Mouse (Mus musculus) liver, adult 2 months (tissue): ENCODE data around the gene Gpr84. TPM values are rescaled to one million over a fixed set of nuclear protein-coding genes. Genes with fewer than 3 reads are reported as not detected.

Experiments
- DNase-seq: peaks from one replicate; pipeline ENCODE4 v3.0.0-alpha.2; 2011; ENCODE audit warnings: low read depth, low spot score; ENCODE audit errors: extremely low read depth
- H3K27ac ChIP-seq: fragments of 200-500 bp; replicated peaks from 2 replicates; pipeline ENCODE4 v1.5.1; 2012; ENCODE audit warnings: low read depth, mild to moderate bottlenecking, control low read depth, inconsistent platforms, low read length; ENCODE audit not compliant: insufficient read depth
- H3K27me3 ChIP-seq: fragments of 200-500 bp; 2 replicates; pipeline ENCODE4 v1.6.1; 2012; ENCODE audit warnings: mild to moderate bottlenecking, moderate library complexity, low read length, inconsistent platforms; ENCODE audit not compliant: control insufficient read depth, insufficient read depth
- H3K36me3 ChIP-seq: fragments of 200-500 bp; 2 replicates; pipeline ENCODE4 v1.6.1; 2012; ENCODE audit warnings: low read length, inconsistent platforms; ENCODE audit not compliant: control insufficient read depth, insufficient read depth
- H3K4me1 ChIP-seq: fragments of 200-500 bp; 2 replicates; pipeline ENCODE4 v1.6.1; 2011; ENCODE audit warnings: low read length; ENCODE audit not compliant: control insufficient read depth, insufficient read depth
- H3K4me3 ChIP-seq: fragments of 200-500 bp; 2 replicates; pipeline ENCODE4 v1.5.1; 2011; ENCODE audit warnings: low read depth, mild to moderate bottlenecking, control low read depth, low read length, moderate library complexity; ENCODE audit not compliant: insufficient read depth
- H3K79me2 ChIP-seq: fragments of 200-500 bp; 2 replicates; pipeline ENCODE4 v1.6.1; 2012; ENCODE audit warnings: inconsistent platforms, mild to moderate bottlenecking, low read length, moderate library complexity; ENCODE audit not compliant: control insufficient read depth, insufficient read depth
- H3K9ac ChIP-seq: fragments of 200-500 bp; 2 replicates; pipeline ENCODE4 v1.6.1; 2012; ENCODE audit warnings: low read depth, mild to moderate bottlenecking, control low read depth, inconsistent platforms, low read length
- CTCF ChIP-seq: fragments of 200-500 bp; IDR thresholded peaks from 2 replicates; pipeline ENCODE4 v1.5.1; 2011; ENCODE audit warnings: low read depth, low read length, control low read depth
- POLR2A ChIP-seq: fragments of 200-500 bp; IDR thresholded peaks from 2 replicates; pipeline ENCODE4 v1.6.1; 2011; ENCODE audit warnings: low read length, control low read depth; ENCODE audit not compliant: insufficient read depth; ENCODE audit errors: extremely low read depth
- WGBS: fragments of 180-500 bp; shearing (Covaris S2); methylation state at CpG from one replicate; pipeline ENCODE4 v1.1.7; 2018; 5-methylcytosine and 5-hydroxymethylcytosine counted together
- polyA plus RNA-seq: library from polyadenylated mRNA; depleted of rRNA; stranded (reverse); fragments of >200 nt; gene quantifications from 2 replicates; pipeline ENCODE4 v1.2.3, GENCODE M21; 2012
- total RNA-seq: library from RNA; depleted of rRNA; stranded (reverse); fragments of >200 nt; gene quantifications from 2 replicates; pipeline ENCODE4 v1.2.3, GENCODE M21; 2014

The Gpr84 gene
- total and polyA plus RNA-seq, 2 experiments: 0.09 to 0.12 TPM

DNA sequence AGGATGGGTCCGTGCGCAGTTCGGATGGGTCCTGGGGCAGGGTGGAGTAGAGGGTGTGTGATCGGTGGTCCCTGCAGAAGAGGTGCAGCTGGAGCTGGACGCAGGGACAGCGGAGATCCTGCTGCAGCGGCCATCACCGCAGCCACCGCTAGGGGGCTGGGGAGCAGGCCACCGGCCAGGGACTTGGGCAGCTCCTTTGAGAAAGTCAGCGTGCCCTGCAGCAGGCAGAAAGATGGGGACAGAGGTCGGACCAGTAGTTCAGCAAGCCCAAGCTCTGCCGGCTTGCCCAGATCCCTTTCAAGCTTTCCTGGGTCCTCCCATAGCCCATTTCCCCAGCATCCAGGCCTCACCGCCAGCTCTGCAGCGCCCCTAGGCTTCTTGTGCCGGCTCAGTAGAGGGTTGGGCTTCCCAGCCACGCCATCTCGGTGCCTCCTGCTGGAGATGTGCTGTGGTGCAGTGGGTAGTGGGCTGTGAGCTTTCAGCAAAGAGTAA is 4.6 kb upstream of the Gpr84 start:
- Histone ChIP-seq H3K27ac (no peak overlapping the region), H3K27me3 (no peaks in the 10 kb centered on the region), H3K36me3 (no peaks in the 10 kb centered on the region), H3K79me2 (no peaks in the 10 kb centered on the region), H3K4me1 (peaks cover 4% of the 10 kb centered on the region), H3K4me3 (no peak overlapping the region), H3K9ac (no peak overlapping the region; the same call in 1 of the 2 replicates)
- peak; percentile 31 for DNase-seq
- 45% methylated on average over 18 of the region's 18 CpGs for WGBS
- TF ChIP-seq POLR2A (no peak), CTCF (peak; percentile 85)

DNA sequence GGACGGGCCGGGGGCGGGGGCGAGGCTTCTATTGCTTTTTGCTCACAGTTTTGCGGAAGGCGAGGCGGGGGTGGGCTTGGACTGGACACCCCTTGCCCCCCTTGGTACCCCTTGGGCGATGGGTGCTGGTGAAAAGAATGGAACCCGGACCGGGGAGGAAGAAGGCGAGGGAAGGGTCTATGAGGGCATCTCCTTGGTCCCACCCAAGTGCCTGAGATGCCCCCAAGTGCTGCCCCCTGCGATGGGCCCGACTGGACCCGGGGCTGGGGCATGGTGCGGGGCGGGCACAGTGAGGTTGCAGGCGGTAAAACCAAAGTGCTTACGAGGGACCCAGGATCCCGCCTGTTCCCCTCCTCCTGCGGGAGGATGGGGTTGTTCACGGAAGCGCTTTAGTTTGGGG is 3.8 kb upstream of the Gpr84 start:
- Histone ChIP-seq H3K4me1 (peaks cover 5% of the 10 kb centered on the region), H3K4me3 (no peak overlapping the region), H3K27ac (no peak overlapping the region), H3K9ac (no peak overlapping the region), H3K79me2 (no peaks in the 10 kb centered on the region), H3K27me3 (no peaks in the 10 kb centered on the region), H3K36me3 (no peaks in the 10 kb centered on the region)
- no peak for DNase-seq
- WGBS: 75% methylated on average over 22 of the region's 22 CpGs
- TF ChIP-seq POLR2A (no peak), CTCF (no peak)

DNA sequence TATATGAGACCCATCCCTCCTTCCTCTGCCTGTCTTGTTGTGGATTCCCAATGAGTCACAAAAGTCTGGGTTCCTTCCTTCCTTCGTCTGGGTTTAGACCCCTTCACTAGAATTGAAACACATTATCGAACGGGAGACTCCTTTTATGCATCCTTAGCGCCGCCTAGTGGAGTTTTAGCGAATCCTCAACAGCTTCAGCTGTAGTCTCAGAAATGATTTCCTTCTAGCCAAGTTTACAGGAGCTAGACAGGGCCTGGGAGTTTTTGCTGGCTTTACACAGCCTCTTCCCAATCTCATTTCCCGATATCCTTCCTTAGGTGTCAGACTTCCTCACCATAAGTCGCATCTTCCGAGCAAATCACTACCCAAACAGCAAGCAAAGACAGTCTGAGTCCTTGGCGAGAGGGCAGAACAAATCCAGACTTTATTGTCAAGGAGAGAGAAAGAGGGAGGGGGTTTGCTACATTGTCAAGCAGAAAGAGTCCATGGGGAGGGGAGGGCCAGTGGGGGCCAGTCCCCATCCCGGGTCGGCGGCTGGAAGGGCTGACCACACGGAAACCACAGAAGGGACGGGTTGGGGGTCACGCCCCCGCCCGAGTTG is 3.2 kb upstream of the Gpr84 start:
- peak; percentile 58 for DNase-seq
- Histone ChIP-seq H3K9ac (no peak overlapping the region), H3K36me3 (no peaks in the 10 kb centered on the region), H3K27ac (no peak overlapping the region), H3K79me2 (no peaks in the 10 kb centered on the region), H3K4me1 (peaks cover 10% of the 10 kb centered on the region), H3K27me3 (no peaks in the 10 kb centered on the region), H3K4me3 (no peak overlapping the region)
- 40% methylated on average over 18 of the region's 18 CpGs for WGBS
- TF ChIP-seq POLR2A: no peak
- TF ChIP-seq CTCF: no peak

DNA sequence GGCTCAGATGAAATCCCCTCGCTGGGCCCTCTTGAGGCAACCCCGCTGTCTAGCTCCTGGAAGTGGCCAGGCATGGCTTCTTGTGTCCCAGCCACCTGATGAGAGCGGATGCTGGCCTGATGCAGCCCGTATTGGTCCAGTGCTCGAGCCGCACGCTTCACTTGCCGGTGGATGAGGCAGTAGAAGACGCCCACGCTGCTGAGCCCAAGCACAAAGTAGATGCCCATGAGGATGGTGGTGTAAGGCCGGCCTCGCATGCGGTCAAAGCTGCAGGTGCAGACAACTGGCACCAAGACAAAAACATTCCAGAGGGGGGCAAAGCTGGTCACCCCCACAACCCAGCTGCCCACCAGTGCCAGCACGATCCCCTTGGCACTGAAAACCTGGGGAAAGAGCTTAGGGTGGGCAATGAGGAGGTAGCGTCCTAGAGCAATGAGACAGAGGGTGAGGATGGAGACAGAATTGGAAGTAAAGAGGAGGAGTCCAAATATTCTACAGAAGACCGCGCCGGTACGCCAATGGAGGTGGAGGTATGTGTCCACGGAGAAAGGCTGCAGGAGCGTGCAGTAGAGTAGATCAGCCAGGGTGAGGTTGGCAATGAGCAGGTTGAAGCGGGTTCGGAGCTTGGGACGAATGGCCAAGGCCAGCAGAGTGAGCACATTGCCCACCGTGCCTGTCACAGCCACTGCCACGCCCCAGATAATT is 1.4 kb downstream of the Gpr84 start:
- peak overlapping the region; percentile 28; the same call in 1 of the 2 replicates for H3K4me3 ChIP-seq
- H3K36me3 ChIP-seq: no peaks in the 10 kb centered on the region
- no peak for TF ChIP-seq CTCF
- TF ChIP-seq POLR2A: no peak
- H3K9ac ChIP-seq: peak overlapping the region; percentile 6
- DNase-seq: no peak
- peak overlapping the region; percentile 42 for H3K27ac ChIP-seq
- no peaks in the 10 kb centered on the region for H3K79me2 ChIP-seq
- peaks cover 31% of the 10 kb centered on the region for H3K4me1 ChIP-seq
- no peaks in the 10 kb centered on the region for H3K27me3 ChIP-seq
- WGBS: 73% methylated on average over 26 of the region's 26 CpGs

DNA sequence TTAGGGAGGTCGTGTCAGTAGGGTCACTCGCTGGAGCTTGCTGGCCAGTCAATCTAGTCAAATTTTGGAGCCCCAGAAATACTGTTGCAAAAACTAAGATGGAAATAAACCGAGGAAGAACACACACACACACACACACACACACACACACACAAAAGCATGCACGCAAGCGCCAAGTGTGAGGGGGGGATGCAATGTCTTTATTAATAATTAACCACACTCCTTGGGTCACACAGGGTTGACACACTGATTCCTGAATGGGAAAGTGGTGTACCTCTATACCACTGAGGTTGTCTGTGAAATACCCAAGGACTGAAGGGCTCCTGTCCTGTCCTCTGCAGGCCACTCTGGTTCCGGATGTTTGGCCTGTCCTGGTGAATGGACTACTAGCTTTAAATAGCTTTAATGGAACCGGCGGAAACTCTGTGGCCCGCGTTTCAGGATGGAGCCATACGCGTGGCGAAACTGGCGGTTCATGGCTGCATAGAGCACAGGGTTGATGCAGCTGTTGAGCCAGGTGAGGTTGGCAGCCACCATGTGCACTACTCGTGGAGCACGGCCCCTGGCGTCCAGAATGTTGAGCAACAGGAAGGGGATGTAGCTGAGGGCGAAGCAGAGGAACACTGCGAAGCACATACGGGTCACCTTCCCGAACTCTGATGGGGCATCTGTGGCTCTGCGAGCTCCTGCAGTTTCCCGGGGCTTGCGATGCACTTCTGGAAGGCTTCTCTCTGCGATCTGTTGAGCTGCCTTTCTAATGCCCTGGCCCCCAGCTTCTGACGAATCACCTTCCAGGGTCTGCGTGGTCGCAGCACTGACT is 2.1 kb downstream of the Gpr84 start:
- Histone ChIP-seq H3K27me3 (no peaks in the 10 kb centered on the region), H3K4me1 (peaks cover 30% of the 10 kb centered on the region), H3K27ac (peak overlapping the region; percentile 42), H3K79me2 (no peaks in the 10 kb centered on the region), H3K36me3 (no peaks in the 10 kb centered on the region), H3K4me3 (peak overlapping the region; percentile 28; the same call in 1 of the 2 replicates), H3K9ac (peak overlapping the region; percentile 6)
- peak; percentile 77 for DNase-seq
- TF ChIP-seq POLR2A (no peak), CTCF (peak; percentile 20; the same call in 1 of the 2 replicates)
- 17% methylated on average over 28 of the region's 28 CpGs for WGBS
